Mouse (Mus musculus) forebrain, embryonic 15.5 days (tissue): ENCODE results near the gene Trdmt1. TPM values are rescaled to one million over a fixed set of nuclear protein-coding genes. Genes with fewer than 3 reads are reported as not detected.
A peak's percentile ranks its signal among the peaks of the same experiment; 100 is the strongest.
"Not testable (repeated sequence)": the region's sequence is repeated elsewhere in the genome, so short reads cannot be mapped to it uniquely, and the experiment has no call there.

ENCODE experiments used
- ATAC-seq: fragments of 200-750 bp; cut with Nextera tagmentation; replicated peaks from 2 replicates; pipeline ENCODE4 v1.8.0; 2017; ENCODE audit warnings: mild to moderate bottlenecking, moderate TSS enrichment, moderate library complexity
- H3K27ac ChIP-seq: fragments of 300-500 bp; sonication (generic); replicated peaks from 2 replicates; pipeline ENCODE4 v1.5.1; 2015; ENCODE audit warnings: mild to moderate bottlenecking, inconsistent platforms
- H3K27me3 ChIP-seq: fragments of 300-500 bp; sonication (generic); 2 replicates; pipeline ENCODE4 v1.6.1; 2015; ENCODE audit warnings: inconsistent platforms
- H3K36me3 ChIP-seq: fragments of 300-500 bp; sonication (generic); 2 replicates; pipeline ENCODE4 v1.6.1; 2015; ENCODE audit warnings: mild to moderate bottlenecking, inconsistent platforms
- H3K4me1 ChIP-seq: fragments of 300-500 bp; sonication (generic); 2 replicates; pipeline ENCODE4 v1.6.1; 2015; ENCODE audit warnings: inconsistent platforms
- H3K4me2 ChIP-seq: fragments of 300-500 bp; sonication (generic); replicated peaks from 2 replicates; pipeline ENCODE4 v1.6.1; 2015; ENCODE audit warnings: mild to moderate bottlenecking, inconsistent platforms
- H3K4me3 ChIP-seq: fragments of 300-500 bp; sonication (generic); 2 replicates; pipeline ENCODE4 v1.5.1; 2015; ENCODE audit warnings: mild to moderate bottlenecking, inconsistent platforms
- H3K9ac ChIP-seq: fragments of 300-500 bp; sonication (generic); replicated peaks from 2 replicates; pipeline ENCODE4 v1.6.1; 2015; ENCODE audit warnings: mild to moderate bottlenecking, inconsistent platforms
- H3K9me3 ChIP-seq: fragments of 300-500 bp; sonication (generic); 2 replicates; pipeline ENCODE4 v1.6.1; 2016; ENCODE audit warnings: inconsistent platforms
- WGBS: fragments of 180-500 bp; shearing (Covaris S2); methylation state at CpG from one replicate; pipeline ENCODE4 v1.1.7; 2015; ENCODE audit warnings: mixed read lengths; 5-methylcytosine and 5-hydroxymethylcytosine counted together
- polyA plus RNA-seq: library from polyadenylated mRNA; unstranded; fragments of >200 nt; fragmentation: Nextera tagmentation; extraction: Ambion mirVana; gene quantifications from 2 replicates; pipeline ENCODE4 v1.2.1, GENCODE M21; 2015

The Trdmt1 gene
- polyA plus RNA-seq: 7.5 and 8.7 TPM in 2 replicates

- ATAC-seq: peak; percentile 99
- Histone ChIP-seq H3K4me2 (peak within 1 kb of the TSS; percentile 49), H3K4me3 (peak within 1 kb of the TSS; percentile 65), H3K4me1 (peaks cover 16% of the 10 kb centered on the region), H3K27ac (peak within 1 kb of the TSS; percentile 94), H3K9ac (peak within 1 kb of the TSS; percentile 78), H3K27me3 (no peaks in the 10 kb centered on the region), H3K9me3 (no peaks in the 10 kb centered on the region), H3K36me3 (no peaks in the 10 kb centered on the region)
- under 1% methylated on average over 39 of the region's 39 CpGs for WGBS
Measured at GRCm38 (mm10) chr2:13544193-13544824, at the start of gene Trdmt1. Trdmt1 (minus strand) TSS chr2:13544668.

- Histone ChIP-seq H3K4me3 (no peak overlapping the region), H3K9me3 (no peaks in the 10 kb centered on the region), H3K9ac (no peak overlapping the region), H3K27me3 (no peaks in the 10 kb centered on the region), H3K27ac (no peak overlapping the region), H3K4me1 (no peaks in the 10 kb centered on the region), H3K36me3 (no peaks in the 10 kb centered on the region), H3K4me2 (no peak overlapping the region)
- WGBS: 86% methylated on average over 4 of the region's 4 CpGs
- ATAC-seq: no peak
Measured at GRCm38 (mm10) chr2:13593328-13593727, 48.9 kb upstream of the Trdmt1 start.

GRCm38 (mm10) chr2:13583746-13584145 is 39.3 kb upstream of the Trdmt1 start:
- not testable (repeated sequence) for H3K9me3 ChIP-seq, H3K27me3 ChIP-seq, H3K27ac ChIP-seq, H3K4me1 ChIP-seq, H3K9ac ChIP-seq, H3K4me2 ChIP-seq, H3K4me3 ChIP-seq, ATAC-seq
- peaks cover 31% of the 10 kb centered on the region for H3K36me3 ChIP-seq

GRCm38 (mm10) chr2:13582184-13582583 is 37.7 kb upstream of the Trdmt1 start:
- WGBS: 84% methylated on average over 3 of the region's 3 CpGs
- H3K9ac ChIP-seq: no peak overlapping the region
- no peak for ATAC-seq

GRCm38 (mm10) chr2:13579991-13580390 is 35.5 kb upstream of the Trdmt1 start:
- Histone ChIP-seq H3K27me3 (no peaks in the 10 kb centered on the region), H3K9ac (no peak overlapping the region), H3K27ac (no peak overlapping the region), H3K36me3 (peaks cover 34% of the 10 kb centered on the region), H3K4me1 (peaks cover 26% of the 10 kb centered on the region), H3K4me3 (no peak overlapping the region), H3K4me2 (no peak overlapping the region), H3K9me3 (no peaks in the 10 kb centered on the region)
- WGBS: 61% methylated on average over 11 of the region's 11 CpGs
- ATAC-seq: no peak

More at GRCm38 (mm10) chr2:13582184-13582583, 37.7 kb upstream of the Trdmt1 start:
- H3K4me3 ChIP-seq: no peak overlapping the region
- no peak overlapping the region for H3K4me2 ChIP-seq
- peaks cover 34% of the 10 kb centered on the region for H3K36me3 ChIP-seq
- no peak overlapping the region for H3K27ac ChIP-seq
- H3K27me3 ChIP-seq: no peaks in the 10 kb centered on the region
- peaks cover 10% of the 10 kb centered on the region for H3K4me1 ChIP-seq
- H3K9me3 ChIP-seq: no peaks in the 10 kb centered on the region

- no peaks in the 10 kb centered on the region for H3K27me3 ChIP-seq
- no peak overlapping the region for H3K27ac ChIP-seq
- no peak overlapping the region for H3K4me3 ChIP-seq
- no peaks in the 10 kb centered on the region for H3K9me3 ChIP-seq
- no peak overlapping the region for H3K4me2 ChIP-seq
- WGBS: 90% methylated on average over 8 of the region's 8 CpGs
- H3K9ac ChIP-seq: no peak overlapping the region
- no peak for ATAC-seq
- H3K36me3 ChIP-seq: peaks cover 34% of the 10 kb centered on the region
- peaks cover 31% of the 10 kb centered on the region for H3K4me1 ChIP-seq
Measured at GRCm38 (mm10) chr2:13579315-13579714, 34.8 kb upstream of the Trdmt1 start.

- no peak for ATAC-seq
- Histone ChIP-seq H3K27ac (no peak overlapping the region), H3K4me3 (no peak overlapping the region), H3K4me1 (peaks cover 31% of the 10 kb centered on the region), H3K9ac (no peak overlapping the region), H3K4me2 (no peak overlapping the region), H3K36me3 (peaks cover 34% of the 10 kb centered on the region), H3K9me3 (no peaks in the 10 kb centered on the region), H3K27me3 (no peaks in the 10 kb centered on the region)
- WGBS: 47% methylated on average over 14 of the region's 14 CpGs
Measured at GRCm38 (mm10) chr2:13578473-13579152, 34.1 kb upstream of the Trdmt1 start.

- no peaks in the 10 kb centered on the region for H3K9me3 ChIP-seq
- H3K36me3 ChIP-seq: peaks cover 30% of the 10 kb centered on the region
- peaks cover 39% of the 10 kb centered on the region for H3K4me1 ChIP-seq
- H3K9ac ChIP-seq: no peak overlapping the region
- H3K4me2 ChIP-seq: peak overlapping the region; percentile 22
- peak overlapping the region; percentile 3; the same call in 1 of the 2 replicates for H3K4me3 ChIP-seq
- H3K27ac ChIP-seq: no peak overlapping the region
- ATAC-seq: no peak
- 89% methylated on average over 1 of the region's 1 CpGs for WGBS
- H3K27me3 ChIP-seq: no peaks in the 10 kb centered on the region
Measured at GRCm38 (mm10) chr2:13577399-13577798, 32.9 kb upstream of the Trdmt1 start.

GRCm38 (mm10) chr2:13575926-13576325 is 31.5 kb upstream of the Trdmt1 start:
- 0% methylated on average over 6 of the region's 6 CpGs for WGBS
- Histone ChIP-seq H3K9me3 (no peaks in the 10 kb centered on the region), H3K9ac (peak overlapping the region; percentile 69; the same call in 1 of the 2 replicates), H3K4me3 (peak overlapping the region; percentile 68), H3K36me3 (peaks cover 16% of the 10 kb centered on the region), H3K27ac (peak overlapping the region; percentile 97), H3K4me2 (peak overlapping the region; percentile 79), H3K4me1 (peaks cover 44% of the 10 kb centered on the region), H3K27me3 (no peaks in the 10 kb centered on the region)
- ATAC-seq: peak; percentile 29

- Histone ChIP-seq H3K9ac (peak overlapping the region; percentile 69), H3K4me2 (peak overlapping the region; percentile 79), H3K9me3 (no peaks in the 10 kb centered on the region), H3K4me3 (peak overlapping the region; percentile 68), H3K27ac (peak overlapping the region; percentile 97), H3K4me1 (peaks cover 44% of the 10 kb centered on the region), H3K27me3 (no peaks in the 10 kb centered on the region), H3K36me3 (peaks cover 13% of the 10 kb centered on the region)
- ATAC-seq: no peak
- WGBS: under 1% methylated on average over 13 of the region's 13 CpGs
Measured at GRCm38 (mm10) chr2:13575287-13575801, 30.9 kb upstream of the Trdmt1 start.

- ATAC-seq: no peak; the same call in 1 of the 2 replicates
- Histone ChIP-seq H3K27me3 (no peaks in the 10 kb centered on the region), H3K4me3 (peak overlapping the region; percentile 68), H3K27ac (peak overlapping the region; percentile 97), H3K4me2 (peak overlapping the region; percentile 79), H3K4me1 (peaks cover 44% of the 10 kb centered on the region), H3K9ac (peak overlapping the region; percentile 69), H3K9me3 (no peaks in the 10 kb centered on the region), H3K36me3 (peaks cover 8% of the 10 kb centered on the region)
- under 1% methylated on average over 21 of the region's 21 CpGs for WGBS
Measured at GRCm38 (mm10) chr2:13574801-13575150, 30.3 kb upstream of the Trdmt1 start.

- peak; percentile 94 for ATAC-seq
- no peaks in the 10 kb centered on the region for H3K27me3 ChIP-seq
- no peaks in the 10 kb centered on the region for H3K9me3 ChIP-seq
- under 1% methylated on average over 46 of the region's 46 CpGs for WGBS
- H3K4me2 ChIP-seq: peak overlapping the region; percentile 79
- peak overlapping the region; percentile 97 for H3K27ac ChIP-seq
- peaks cover 5% of the 10 kb centered on the region; the same call in 1 of the 2 replicates for H3K36me3 ChIP-seq
- H3K4me3 ChIP-seq: peak overlapping the region; percentile 68
- peak overlapping the region; percentile 69 for H3K9ac ChIP-seq
- peaks cover 44% of the 10 kb centered on the region for H3K4me1 ChIP-seq
Measured at GRCm38 (mm10) chr2:13574066-13574800, 29.8 kb upstream of the Trdmt1 start.
